Mouse (Mus musculus) thymus, postnatal 14 days (tissue): ENCODE measurements at regions not wholly inside any gene's neighbourhood (a gene's known extent, or its start where the extent isn't known, plus 50 kb on each side); places are given as distances from the start of the nearest gene placed in this dataset.

ENCODE experiments used
- DNase-seq: peaks from one replicate; pipeline ENCODE4 v3.0.0; 2021

GRCm38 (mm10) chr13:28514245-28514644 is 256.9 kb downstream of the Gm11361 start:
- DNase-seq = peak; percentile 69

GRCm38 (mm10) chr13:28513336-28513735 is 256.0 kb downstream of the Gm11361 start:
- DNase-seq = peak; percentile 34

GRCm38 (mm10) chr13:28512573-28513334 is 255.4 kb downstream of the Gm11361 start:
- DNase-seq = peak; percentile 94

- no peak for DNase-seq
These were observed 250.9 kb downstream of the Gm11361 start for GRCm38 (mm10) chr13:28508184-28508583.

GRCm38 (mm10) chr13:28507783-28508182 is 250.5 kb downstream of the Gm11361 start:
- DNase-seq = no peak

- no peak for DNase-seq
These were observed 247.0 kb downstream of the Gm11361 start for GRCm38 (mm10) chr13:28504340-28504739.

GRCm38 (mm10) chr13:28502171-28502570 is 244.8 kb downstream of the Gm11361 start:
- DNase-seq = peak; percentile 81

- DNase-seq = no peak
These were observed 243.4 kb downstream of the Gm11361 start for GRCm38 (mm10) chr13:28500697-28501096.

GRCm38 (mm10) chr13:28497483-28497882 is 240.2 kb downstream of the Gm11361 start:
- DNase-seq = no peak

- DNase-seq = no peak
These were observed 234.7 kb downstream of the Gm11361 start for GRCm38 (mm10) chr13:28492015-28492414.

- no peak for DNase-seq
These were observed 226.4 kb downstream of the Gm11361 start for GRCm38 (mm10) chr13:28483727-28484126.

- DNase-seq = no peak
These were observed 224.1 kb downstream of the Gm11361 start for GRCm38 (mm10) chr13:28481224-28481965.

- DNase-seq = no peak
These were observed 208.8 kb downstream of the Gm11361 start for GRCm38 (mm10) chr13:28466151-28466550.

GRCm38 (mm10) chr13:28465187-28465880 is 208.0 kb downstream of the Gm11361 start:
- no peak for DNase-seq

- DNase-seq = peak; percentile 52
These were observed 204.0 kb downstream of the Gm11361 start for GRCm38 (mm10) chr13:28461281-28461680.

GRCm38 (mm10) chr13:28457403-28457802 is 200.1 kb downstream of the Gm11361 start:
- no peak for DNase-seq

GRCm38 (mm10) chr13:28455878-28456277 is 198.6 kb downstream of the Gm11361 start:
- DNase-seq = no peak

GRCm38 (mm10) chr13:28455016-28455415 is 197.7 kb downstream of the Gm11361 start:
- no peak for DNase-seq

- DNase-seq = no peak
These were observed 193.5 kb downstream of the Gm11361 start for GRCm38 (mm10) chr13:28450699-28451445.

- no peak for DNase-seq
These were observed 191.7 kb downstream of the Gm11361 start for GRCm38 (mm10) chr13:28449026-28449425.

- no peak for DNase-seq
These were observed 184.9 kb downstream of the Gm11361 start for GRCm38 (mm10) chr13:28442250-28442649.

- DNase-seq = no peak
These were observed 176.1 kb downstream of the Gm11361 start for GRCm38 (mm10) chr13:28433445-28433844.

GRCm38 (mm10) chr13:28432017-28432416 is 174.7 kb downstream of the Gm11361 start:
- DNase-seq = no peak
